Mouse (Mus musculus): Measurements from ENCODE around the gene Slc30a2. TPM values are rescaled to one million over a fixed set of nuclear protein-coding genes. Genes with fewer than 3 reads are reported as not detected.
"Not testable (repeated sequence)": the region's sequence is repeated elsewhere in the genome, so short reads cannot be mapped to it uniquely, and the experiment has no call there.

Slc30a2 gene
- polyA plus RNA-seq, 1 experiment, result 2.0 TPM

GRCm38 (mm10) chr4:134330281-134330680, 12.7 kb upstream of the Slc30a2 start:
- WGBS, result 85% methylated on average over 5 of the region's 5 CpGs
- DNase-seq, result no peak
- H3K4me3 ChIP-seq (ENCODE audit: control insufficient read depth, insufficient read depth, low read length), result no peak overlapping the region
- no peaks in the 10 kb centered on the region for H3K36me3 ChIP-seq (ENCODE audit: control insufficient read depth, insufficient read depth, low read length)
- H3K4me1 ChIP-seq (replicated peaks; ENCODE audit: control insufficient read depth, insufficient read depth, low read length), result no peaks in the 10 kb centered on the region
- H3K27ac ChIP-seq (ENCODE audit: control insufficient read depth, insufficient read depth, low read length), result no peak overlapping the region
- H3K27me3 ChIP-seq (ENCODE audit: control insufficient read depth, insufficient read depth, low read length), result no peaks in the 10 kb centered on the region
- TF ChIP-seq CTCF (IDR thresholded peaks at IDR 0.05; ENCODE audit: borderline replicate concordance, control insufficient read depth, extremely low read depth, insufficient read depth, low read length, poor library complexity) (no peak), POLR2A (IDR thresholded peaks at IDR 0.05; ENCODE audit: control insufficient read depth, extremely low read depth, insufficient read depth, low read length, poor library complexity) (no peak)

GRCm38 (mm10) chr4:134341231-134341630, 1.8 kb upstream of the Slc30a2 start:
- H3K36me3 ChIP-seq (ENCODE audit: control insufficient read depth, insufficient read depth, low read length), result not testable (repeated sequence)

GRCm38 (mm10) chr4:134342213-134342779, 685 bp upstream of the Slc30a2 start:
- TF ChIP-seq CTCF (IDR thresholded peaks at IDR 0.05; ENCODE audit: borderline replicate concordance, control insufficient read depth, extremely low read depth, insufficient read depth, low read length, poor library complexity) (no peak), POLR2A (IDR thresholded peaks at IDR 0.05; ENCODE audit: control insufficient read depth, extremely low read depth, insufficient read depth, low read length, poor library complexity) (no peak)
- H3K27me3 ChIP-seq (ENCODE audit: control insufficient read depth, insufficient read depth, low read length), result peaks cover 12% of the 10 kb centered on the region
- H3K4me1 ChIP-seq (replicated peaks; ENCODE audit: control insufficient read depth, insufficient read depth, low read length), result peaks cover 7% of the 10 kb centered on the region
- no peaks in the 10 kb centered on the region for H3K36me3 ChIP-seq (ENCODE audit: control insufficient read depth, insufficient read depth, low read length)
- 11% methylated on average over 11 of the region's 11 CpGs for WGBS
- no peak overlapping the region for H3K4me3 ChIP-seq (ENCODE audit: control insufficient read depth, insufficient read depth, low read length)
- no peak overlapping the region for H3K27ac ChIP-seq (ENCODE audit: control insufficient read depth, insufficient read depth, low read length)
- no peak for DNase-seq

More at GRCm38 (mm10) chr4:134341231-134341630, 1.8 kb upstream of the Slc30a2 start:
- H3K4me3 ChIP-seq (ENCODE audit: control insufficient read depth, insufficient read depth, low read length); H3K27ac ChIP-seq (ENCODE audit: control insufficient read depth, insufficient read depth, low read length); H3K4me1 ChIP-seq (replicated peaks; ENCODE audit: control insufficient read depth, insufficient read depth, low read length); DNase-seq: not testable (repeated sequence)
- 84% methylated on average over 6 of the region's 6 CpGs for WGBS
- H3K27me3 ChIP-seq (ENCODE audit: control insufficient read depth, insufficient read depth, low read length), result peaks cover 12% of the 10 kb centered on the region

GRCm38 (mm10) chr4:134344620-134345019, 1.6 kb downstream of the Slc30a2 start:
- H3K36me3 ChIP-seq (ENCODE audit: control insufficient read depth, insufficient read depth, low read length), result no peaks in the 10 kb centered on the region
- no peak overlapping the region for H3K27ac ChIP-seq (ENCODE audit: control insufficient read depth, insufficient read depth, low read length)
- H3K4me3 ChIP-seq (ENCODE audit: control insufficient read depth, insufficient read depth, low read length), result no peak overlapping the region
- peaks cover 7% of the 10 kb centered on the region for H3K4me1 ChIP-seq (replicated peaks; ENCODE audit: control insufficient read depth, insufficient read depth, low read length)
- WGBS, result 48% methylated on average over 3 of the region's 3 CpGs
- H3K27me3 ChIP-seq (ENCODE audit: control insufficient read depth, insufficient read depth, low read length), result peaks cover 12% of the 10 kb centered on the region
- no peak for DNase-seq
- TF ChIP-seq POLR2A (IDR thresholded peaks at IDR 0.05; ENCODE audit: control insufficient read depth, extremely low read depth, insufficient read depth, low read length, poor library complexity), result no peak
- no peak for TF ChIP-seq CTCF (IDR thresholded peaks at IDR 0.05; ENCODE audit: borderline replicate concordance, control insufficient read depth, extremely low read depth, insufficient read depth, low read length, poor library complexity)

GRCm38 (mm10) chr4:134345802-134346201, 2.8 kb downstream of the Slc30a2 start:
- Histone ChIP-seq H3K27me3 (ENCODE audit: control insufficient read depth, insufficient read depth, low read length) (peaks cover 12% of the 10 kb centered on the region), H3K4me3 (ENCODE audit: control insufficient read depth, insufficient read depth, low read length) (no peak overlapping the region), H3K27ac (ENCODE audit: control insufficient read depth, insufficient read depth, low read length) (no peak overlapping the region), H3K36me3 (ENCODE audit: control insufficient read depth, insufficient read depth, low read length) (no peaks in the 10 kb centered on the region), H3K4me1 (replicated peaks; ENCODE audit: control insufficient read depth, insufficient read depth, low read length) (peaks cover 7% of the 10 kb centered on the region)
- DNase-seq, result no peak
- no peak for TF ChIP-seq POLR2A (IDR thresholded peaks at IDR 0.05; ENCODE audit: control insufficient read depth, extremely low read depth, insufficient read depth, low read length, poor library complexity)
- 91% methylated on average over 15 of the region's 15 CpGs for WGBS

- H3K27me3 ChIP-seq (ENCODE audit: control insufficient read depth, insufficient read depth, low read length), result peaks cover 3% of the 10 kb centered on the region; the same call in 1 of the 2 replicates
- H3K36me3 ChIP-seq (ENCODE audit: control insufficient read depth, insufficient read depth, low read length), result no peaks in the 10 kb centered on the region
- no peak overlapping the region for H3K27ac ChIP-seq (ENCODE audit: control insufficient read depth, insufficient read depth, low read length)
- no peak for DNase-seq
- H3K4me1 ChIP-seq (replicated peaks; ENCODE audit: control insufficient read depth, insufficient read depth, low read length), result peaks cover 4% of the 10 kb centered on the region
- WGBS, result 91% methylated on average over 11 of the region's 11 CpGs
- no peak for TF ChIP-seq CTCF (IDR thresholded peaks at IDR 0.05; ENCODE audit: borderline replicate concordance, control insufficient read depth, extremely low read depth, insufficient read depth, low read length, poor library complexity)
- TF ChIP-seq POLR2A (IDR thresholded peaks at IDR 0.05; ENCODE audit: control insufficient read depth, extremely low read depth, insufficient read depth, low read length, poor library complexity), result no peak
- no peak overlapping the region for H3K4me3 ChIP-seq (ENCODE audit: control insufficient read depth, insufficient read depth, low read length)
Observed at GRCm38 (mm10) chr4:134348078-134348477, 5.1 kb downstream of the Slc30a2 start.

GRCm38 (mm10) chr4:134348545-134348944, 5.6 kb downstream of the Slc30a2 start:
- H3K27me3 ChIP-seq (ENCODE audit: control insufficient read depth, insufficient read depth, low read length), result no peaks in the 10 kb centered on the region; the same call in 1 of the 2 replicates
- 88% methylated on average over 5 of the region's 5 CpGs for WGBS
- no peak for DNase-seq
- H3K36me3 ChIP-seq (ENCODE audit: control insufficient read depth, insufficient read depth, low read length), result no peaks in the 10 kb centered on the region
- TF ChIP-seq POLR2A (IDR thresholded peaks at IDR 0.05; ENCODE audit: control insufficient read depth, extremely low read depth, insufficient read depth, low read length, poor library complexity), result no peak
- no peak for TF ChIP-seq CTCF (IDR thresholded peaks at IDR 0.05; ENCODE audit: borderline replicate concordance, control insufficient read depth, extremely low read depth, insufficient read depth, low read length, poor library complexity)
- H3K27ac ChIP-seq (ENCODE audit: control insufficient read depth, insufficient read depth, low read length), result no peak overlapping the region
- H3K4me3 ChIP-seq (ENCODE audit: control insufficient read depth, insufficient read depth, low read length), result no peak overlapping the region
- no peaks in the 10 kb centered on the region for H3K4me1 ChIP-seq (replicated peaks; ENCODE audit: control insufficient read depth, insufficient read depth, low read length)

Data from thymus, adult 2 months (tissue).